Mouse (Mus musculus): Measurements from ENCODE around the gene Olfr1223. TPM values are rescaled to one million over a fixed set of nuclear protein-coding genes. Genes with fewer than 3 reads are reported as not detected.

The Olfr1223 gene
- polyA plus RNA-seq, 1 experiment from 2014 or later, result not detected

DNA sequence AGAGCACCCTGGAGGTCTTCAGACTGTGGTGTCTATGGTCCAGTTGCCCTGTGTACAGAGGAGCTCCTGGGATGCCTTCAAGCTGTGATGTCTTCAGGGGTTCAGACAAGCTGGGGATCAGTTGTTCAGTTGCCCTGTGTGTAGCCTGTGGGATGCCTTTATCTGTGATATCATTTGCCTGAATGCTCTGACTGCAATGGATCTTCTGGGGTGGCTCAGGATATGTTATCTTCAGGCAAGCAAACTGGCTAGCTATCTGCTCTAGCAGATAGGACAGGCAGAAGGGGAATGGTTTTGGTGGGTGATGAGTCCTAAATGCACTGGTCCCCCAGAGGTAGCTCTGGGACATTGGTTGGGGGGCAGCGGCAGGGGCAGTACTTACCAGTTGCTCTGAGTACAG is 57.5 kb downstream of the Olfr1223 start:
- ATAC-seq (ENCODE audit: low FRiP score, low TSS enrichment), result no peak
- no peaks in the 10 kb centered on the region for H3K27me3 ChIP-seq (ENCODE audit: insufficient read depth, low read length)
- no peaks in the 10 kb centered on the region for H3K9me3 ChIP-seq (ENCODE audit: low read length)
- no peak overlapping the region for H3K9ac ChIP-seq (replicated peaks; ENCODE audit: low read length)
- no peaks in the 10 kb centered on the region for H3K4me1 ChIP-seq (ENCODE audit: insufficient read depth, low read length)
- no peak overlapping the region for H3K27ac ChIP-seq (ENCODE audit: low read length)
- WGBS, result 95% methylated on average over 1 of the region's 1 CpGs
- no peak overlapping the region for H3K4me2 ChIP-seq (replicated peaks; ENCODE audit: low read depth, low read length)
- H3K4me3 ChIP-seq (ENCODE audit: low read length), result no peak overlapping the region
- no peaks in the 10 kb centered on the region for H3K36me3 ChIP-seq (ENCODE audit: insufficient read depth, low read length)

Other genes starting within 250 kb of the Olfr1223 start
- gene Olfr1208, start 249.2 kb downstream of the Olfr1223 start, polyA plus RNA-seq (2015; fragmentation: Nextera tagmentation; extraction: Ambion mirVana), result not detected in 2 replicates
- not detected in 2 replicates for gene Olfr1209, start 236.4 kb downstream of the Olfr1223 start, polyA plus RNA-seq (2015; fragmentation: Nextera tagmentation; extraction: Ambion mirVana)
- gene Olfr1211, start 213.4 kb downstream of the Olfr1223 start, polyA plus RNA-seq (2015; fragmentation: Nextera tagmentation; extraction: Ambion mirVana), result not detected in 2 replicates
- gene Olfr1212, start 197.6 kb downstream of the Olfr1223 start, polyA plus RNA-seq (2015; fragmentation: Nextera tagmentation; extraction: Ambion mirVana), result not detected in 2 replicates
- not detected in 2 replicates for gene Gm13762, start 171.3 kb downstream of the Olfr1223 start, polyA plus RNA-seq (2015; fragmentation: Nextera tagmentation; extraction: Ambion mirVana)
- gene Olfr1214, start 158.9 kb downstream of the Olfr1223 start, polyA plus RNA-seq (2015; fragmentation: Nextera tagmentation; extraction: Ambion mirVana), result not detected in 2 replicates
- gene Olfr1215, start 144.6 kb downstream of the Olfr1223 start, polyA plus RNA-seq (2015; fragmentation: Nextera tagmentation; extraction: Ambion mirVana), result not detected in 2 replicates
- gene Olfr1216, start 133.2 kb downstream of the Olfr1223 start, polyA plus RNA-seq (2015; fragmentation: Nextera tagmentation; extraction: Ambion mirVana), result not detected in 2 replicates
- not detected in 2 replicates for gene Olfr1217, start 119.5 kb downstream of the Olfr1223 start, polyA plus RNA-seq (2015; fragmentation: Nextera tagmentation; extraction: Ambion mirVana)
- gene Olfr1218, start 90.4 kb downstream of the Olfr1223 start, polyA plus RNA-seq (2015; fragmentation: Nextera tagmentation; extraction: Ambion mirVana), result not detected in 2 replicates
- gene Olfr1219, start 68.0 kb downstream of the Olfr1223 start, polyA plus RNA-seq (2015; fragmentation: Nextera tagmentation; extraction: Ambion mirVana), result not detected in 2 replicates
- not detected in 2 replicates for gene Olfr1220, start 44.7 kb downstream of the Olfr1223 start, polyA plus RNA-seq (2015; fragmentation: Nextera tagmentation; extraction: Ambion mirVana)
- gene Olfr1221, start 34.3 kb downstream of the Olfr1223 start, polyA plus RNA-seq (2015; fragmentation: Nextera tagmentation; extraction: Ambion mirVana), result not detected in 2 replicates
- not detected in 2 replicates for gene Olfr1222, start 18.5 kb downstream of the Olfr1223 start, polyA plus RNA-seq (2015; fragmentation: Nextera tagmentation; extraction: Ambion mirVana)
- gene Olfr1224-ps1, start 12.5 kb upstream of the Olfr1223 start, polyA plus RNA-seq (2015; fragmentation: Nextera tagmentation; extraction: Ambion mirVana), result not detected in 2 replicates
- gene Olfr1225, start 23.1 kb upstream of the Olfr1223 start, polyA plus RNA-seq (2015; fragmentation: Nextera tagmentation; extraction: Ambion mirVana), result not detected in 2 replicates
- gene Olfr1226, start 48.5 kb upstream of the Olfr1223 start, polyA plus RNA-seq (2015; fragmentation: Nextera tagmentation; extraction: Ambion mirVana), result not detected in 2 replicates
- gene Olfr1228, start 102.5 kb upstream of the Olfr1223 start, polyA plus RNA-seq (2015; fragmentation: Nextera tagmentation; extraction: Ambion mirVana), result not detected in 2 replicates
- gene Olfr1229, start 136.5 kb upstream of the Olfr1223 start, polyA plus RNA-seq (2015; fragmentation: Nextera tagmentation; extraction: Ambion mirVana), result not detected in 2 replicates
- not detected in 2 replicates for gene Olfr1230, start 145.7 kb upstream of the Olfr1223 start, polyA plus RNA-seq (2015; fragmentation: Nextera tagmentation; extraction: Ambion mirVana)
- gene Olfr1231, start 155.5 kb upstream of the Olfr1223 start, polyA plus RNA-seq (2015; fragmentation: Nextera tagmentation; extraction: Ambion mirVana), result not detected in 2 replicates
- gene Olfr1232, start 178.1 kb upstream of the Olfr1223 start, polyA plus RNA-seq (2015; fragmentation: Nextera tagmentation; extraction: Ambion mirVana), result not detected in 2 replicates
- gene Olfr1233, start 190.8 kb upstream of the Olfr1223 start, polyA plus RNA-seq (2015; fragmentation: Nextera tagmentation; extraction: Ambion mirVana), result not detected in 2 replicates
- not detected in 2 replicates for gene Olfr1234, start 213.3 kb upstream of the Olfr1223 start, polyA plus RNA-seq (2015; fragmentation: Nextera tagmentation; extraction: Ambion mirVana)